Mouse (Mus musculus): ENCODE results near the gene Gtf2h1.
"Not testable (repeated sequence)": the region's sequence is repeated elsewhere in the genome, so short reads cannot be mapped to it uniquely, and the experiment has no call there.

Gtf2h1 gene

DNA sequence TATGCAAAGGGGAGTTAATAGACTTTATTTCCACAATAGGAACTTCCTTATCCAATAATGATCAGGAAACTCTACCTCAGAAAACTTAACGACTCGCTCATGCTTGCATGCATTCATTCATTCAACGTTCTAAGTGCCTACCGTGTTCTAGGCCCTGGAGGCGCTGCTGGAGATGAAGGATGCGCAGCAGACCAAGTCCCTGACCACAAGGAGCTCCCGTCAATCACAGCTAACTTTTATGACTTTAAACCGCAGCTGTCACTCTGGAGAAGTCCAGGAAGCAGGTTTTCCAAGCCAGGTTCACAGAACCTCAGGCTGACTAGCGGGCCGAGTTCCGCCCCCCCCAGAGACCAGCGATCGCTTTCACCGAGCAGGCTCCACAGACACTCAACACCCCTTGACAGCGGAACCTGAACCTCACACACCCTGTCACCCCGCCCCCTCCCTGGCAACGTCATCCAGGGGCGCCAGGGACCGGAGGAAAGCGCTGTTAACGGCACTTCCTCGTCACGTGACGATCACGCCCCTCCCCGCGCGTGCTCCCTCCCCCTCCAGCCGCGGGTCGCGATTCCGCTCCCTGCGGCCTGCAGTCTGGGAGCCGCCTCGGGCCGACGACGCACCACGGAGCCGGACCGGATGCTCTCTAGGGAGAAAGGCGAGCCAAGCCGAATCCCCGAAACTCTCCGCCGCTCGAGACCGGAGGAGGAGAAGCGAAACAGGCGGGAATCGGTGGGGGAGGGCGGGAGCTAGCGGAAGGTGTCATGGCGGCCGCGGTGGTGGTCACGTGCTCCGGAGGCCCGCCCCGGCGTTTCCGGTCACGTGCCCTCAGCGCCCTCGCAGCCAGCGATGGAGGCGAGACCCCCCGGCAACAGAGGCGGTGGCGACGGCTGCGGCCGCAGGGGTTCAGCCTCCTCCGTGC is at the start of gene Gtf2h1, which contains the start of gene Hps5:
Gene Gtf2h1 (plus strand): TSS at position 817 of the 919 bp plus-strand sequence.
Gene Hps5 (minus strand): TSS at position 778 of the 919 bp plus-strand sequence.
- peak; percentile 98 for DNase-seq

DNA sequence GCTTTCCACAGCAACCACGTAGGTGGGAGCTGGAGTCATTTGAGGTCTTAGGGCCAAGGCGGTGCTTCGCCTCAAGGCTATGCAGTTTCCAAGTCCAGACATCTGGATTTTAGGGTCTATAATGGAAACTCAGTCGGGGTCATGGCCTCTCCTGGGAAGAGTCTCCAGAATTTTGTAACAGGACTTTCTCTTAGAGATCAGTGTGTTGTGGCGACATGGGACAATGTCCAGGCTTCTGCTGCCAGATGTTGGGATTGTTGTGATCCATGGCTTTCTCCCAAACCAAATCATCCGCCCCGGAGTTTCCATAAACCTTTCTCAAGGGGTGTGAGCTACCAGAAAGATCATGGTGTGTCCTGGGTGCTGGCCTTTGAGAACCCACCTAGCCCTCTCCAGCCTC is 49.5 kb upstream of the Gtf2h1 start:
- DNase-seq = no peak

DNA sequence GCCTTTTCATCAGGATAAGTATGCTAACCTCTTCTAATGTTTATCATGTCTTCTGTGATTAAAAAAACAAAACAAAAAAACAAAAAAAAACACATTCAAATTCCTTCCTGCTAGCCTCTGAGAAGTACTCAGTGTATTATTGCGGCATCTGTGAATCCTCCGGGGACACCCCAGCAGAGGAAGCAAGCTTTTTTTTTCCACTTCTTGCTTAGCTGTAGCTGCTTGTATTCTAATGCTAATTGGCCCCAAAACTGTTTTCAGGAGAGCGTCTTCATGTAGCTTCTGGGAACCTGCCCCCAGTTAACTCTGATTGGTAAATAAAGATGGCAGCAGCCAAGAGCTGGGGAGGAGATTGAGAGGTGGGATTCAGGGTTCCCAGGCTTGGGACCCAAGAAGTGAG is 47.4 kb upstream of the Gtf2h1 start:
- DNase-seq = no peak

DNA sequence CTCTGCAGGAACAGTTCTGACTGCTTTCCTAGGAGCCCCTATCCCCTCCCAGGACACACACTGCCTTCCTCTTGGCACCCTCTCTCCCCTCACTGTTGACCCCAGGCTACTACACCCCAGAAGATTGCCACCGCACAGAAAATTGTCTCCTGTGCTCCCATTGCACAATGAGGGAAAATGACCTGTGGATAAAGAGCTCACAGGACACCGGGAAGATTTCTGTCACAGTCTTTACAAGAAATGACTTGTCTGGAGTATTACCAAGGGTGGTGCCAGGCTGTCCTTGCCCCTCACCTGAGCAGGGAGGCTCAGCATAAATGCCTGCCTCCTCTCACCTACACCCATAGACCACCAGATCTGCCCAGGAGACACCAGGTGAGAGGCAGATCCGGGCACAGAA is 44.4 kb upstream of the Gtf2h1 start, which contains the start of gene Saa2:
Gene Saa2 (plus strand): TSS at position 301 of the 400 bp plus-strand sequence.
- no peak for DNase-seq

DNA sequence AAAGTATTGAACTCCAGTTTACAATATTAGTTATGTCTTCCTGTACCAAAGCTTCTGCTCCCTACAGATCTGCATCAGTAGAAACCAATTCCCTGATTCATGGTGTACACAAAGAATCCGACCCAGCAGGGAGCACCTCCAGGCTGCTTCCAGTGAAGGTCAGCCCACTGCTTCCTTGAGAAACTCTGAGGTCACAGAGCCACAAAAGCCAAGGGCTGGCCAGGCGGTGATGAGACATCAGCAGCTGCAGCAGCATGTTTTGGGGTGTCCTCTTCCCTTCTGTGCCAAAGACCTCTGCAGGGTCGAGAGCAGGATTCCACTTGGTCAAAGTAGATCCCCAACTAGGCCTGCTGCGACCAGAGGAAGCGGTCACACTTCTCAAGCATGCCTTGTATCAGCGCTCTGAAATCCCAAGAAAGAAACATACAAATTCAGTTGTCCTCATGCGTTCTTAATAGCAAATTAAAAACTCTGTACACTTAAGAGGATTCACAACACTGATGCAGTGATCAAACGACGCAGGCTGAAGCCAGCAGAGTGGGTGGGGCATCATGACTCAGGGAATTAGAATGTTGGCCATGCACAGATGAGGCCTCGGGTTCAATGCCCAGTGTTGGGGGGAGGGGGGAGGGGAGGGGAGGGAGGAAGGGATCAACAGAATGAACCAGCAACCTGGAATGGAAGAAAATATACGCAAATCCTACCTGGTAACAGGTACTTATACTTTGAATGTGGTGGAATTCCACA is 34.7 kb upstream of the Gtf2h1 start:
- DNase-seq = no peak

DNA sequence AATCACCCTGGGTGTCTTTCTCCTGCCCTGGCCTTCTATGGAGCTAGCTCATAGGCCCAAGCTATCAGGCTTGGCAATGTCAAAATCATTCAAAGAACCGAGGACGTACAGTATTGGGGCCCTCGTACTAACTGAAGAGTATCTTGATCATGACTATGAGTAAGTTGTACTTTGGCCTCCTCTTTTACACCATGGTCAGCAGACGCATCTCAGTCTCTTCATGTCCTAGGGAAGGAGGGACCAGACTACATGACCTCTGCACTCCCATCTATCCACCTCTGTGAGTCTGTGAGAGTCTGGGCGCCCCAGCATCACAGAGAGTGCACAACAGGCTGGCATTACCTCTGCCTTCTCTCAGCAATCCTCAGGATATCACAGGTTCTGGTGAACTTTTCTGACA is 33.3 kb upstream of the Gtf2h1 start:
- DNase-seq = no peak

DNA sequence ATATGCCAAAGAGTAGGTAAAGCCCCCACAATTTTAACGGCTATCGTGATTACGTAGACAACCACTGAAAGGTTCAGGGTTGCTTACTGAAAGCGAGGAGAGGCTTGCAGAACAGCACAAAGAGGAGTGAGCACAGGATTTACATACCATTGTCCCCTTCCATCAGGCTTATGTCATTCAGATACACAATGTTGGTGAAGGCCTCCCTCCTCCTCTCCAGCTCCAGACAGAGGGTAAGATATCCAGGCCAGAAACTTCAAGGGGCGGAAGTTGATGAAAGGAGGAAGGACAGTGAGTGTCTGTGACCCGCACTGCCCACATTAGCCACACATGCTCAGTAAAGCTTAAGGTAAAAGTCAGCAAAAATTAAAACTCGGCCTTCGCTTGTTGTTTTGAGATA is 31.2 kb upstream of the Gtf2h1 start:
- no peak for DNase-seq

DNA sequence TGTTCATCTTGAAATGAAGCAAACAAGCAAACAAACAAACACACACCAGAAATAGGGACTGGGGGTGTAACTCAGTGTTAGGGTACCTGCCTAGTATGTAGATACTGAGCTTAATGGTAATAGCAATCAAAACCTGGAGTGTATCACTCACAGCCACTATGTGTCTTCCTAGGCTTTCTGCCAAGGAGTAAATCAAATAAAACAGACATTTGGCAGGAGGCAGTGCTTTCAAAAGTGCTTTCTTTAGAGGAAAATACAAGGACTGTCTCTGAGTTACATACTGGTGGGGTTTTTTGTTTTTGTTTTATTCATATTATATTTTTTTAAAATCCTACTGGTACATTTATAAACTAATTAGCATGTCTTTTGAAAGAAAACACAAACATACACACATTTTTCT is 28.5 kb upstream of the Gtf2h1 start:
- no peak for DNase-seq

DNA sequence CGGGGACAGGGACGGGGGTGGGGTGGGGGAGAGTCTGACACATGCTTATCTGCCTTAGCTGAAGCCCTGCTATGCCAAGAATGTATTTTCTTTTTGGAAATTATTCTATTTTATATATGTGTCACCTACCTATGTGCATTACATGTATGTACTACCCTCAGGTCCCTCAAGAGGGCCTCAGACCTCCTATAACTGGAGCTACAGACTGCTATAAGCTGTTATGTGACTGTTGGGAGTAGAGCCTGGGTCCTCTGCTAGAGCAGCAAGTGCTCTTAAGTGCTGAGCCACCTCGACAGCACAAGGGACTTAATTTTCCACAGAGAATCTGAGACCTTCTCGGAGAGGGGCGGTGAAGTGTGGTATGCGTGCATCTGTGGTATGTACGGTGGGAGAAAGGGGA is 27.5 kb upstream of the Gtf2h1 start:
- no peak for DNase-seq

DNA sequence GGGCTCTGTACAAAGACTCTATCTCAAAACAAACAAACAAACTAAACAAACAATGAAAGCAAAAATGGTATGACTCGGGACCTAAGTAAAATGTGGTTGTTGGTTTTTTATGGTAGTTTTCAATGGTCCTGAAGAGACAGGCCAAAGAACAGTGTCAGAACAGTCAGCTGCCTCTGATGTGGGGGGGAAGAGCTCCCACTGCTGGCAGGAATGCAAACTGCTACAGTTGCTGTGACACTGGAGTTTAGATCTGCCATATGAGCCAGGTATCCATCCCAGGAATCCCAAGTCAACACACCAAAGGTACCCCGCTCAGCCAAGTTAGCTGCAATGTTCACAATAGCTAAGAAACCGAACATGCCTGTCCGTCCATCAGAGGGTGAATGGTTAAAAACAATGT is 25.2 kb upstream of the Gtf2h1 start:
- peak; percentile 55 for DNase-seq

DNA sequence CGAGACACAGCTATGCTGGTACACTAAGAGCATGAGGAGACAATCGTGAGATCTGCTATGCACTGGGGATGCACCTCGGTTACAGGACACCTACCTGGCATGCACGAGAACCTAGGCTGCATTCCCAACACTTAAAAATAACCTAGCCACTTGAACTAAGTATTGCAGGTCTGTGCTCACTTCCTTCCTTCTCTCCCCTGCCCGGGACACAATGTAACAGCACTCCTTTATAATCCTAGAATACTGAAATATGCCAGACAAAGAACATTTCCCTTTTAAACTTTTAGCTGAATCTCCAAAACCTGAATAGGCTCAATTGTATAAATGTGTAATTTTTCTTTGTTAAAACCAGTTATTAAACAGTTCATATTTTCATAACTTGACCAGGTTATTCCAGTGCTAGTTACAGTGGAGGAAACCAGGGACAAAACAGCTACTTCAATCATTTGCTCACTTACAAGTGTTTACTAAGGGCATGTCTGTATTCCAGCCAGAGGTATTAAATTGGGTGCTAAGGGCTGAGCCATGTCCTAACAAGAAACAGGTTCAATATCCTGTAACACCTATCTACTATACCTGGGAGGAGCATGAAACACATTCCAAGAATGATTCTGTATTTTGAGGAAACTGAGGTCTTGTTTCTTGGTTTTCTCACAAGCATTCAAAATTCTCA is 6.6 kb upstream of the Gtf2h1 start:
- no peak for DNase-seq

DNA sequence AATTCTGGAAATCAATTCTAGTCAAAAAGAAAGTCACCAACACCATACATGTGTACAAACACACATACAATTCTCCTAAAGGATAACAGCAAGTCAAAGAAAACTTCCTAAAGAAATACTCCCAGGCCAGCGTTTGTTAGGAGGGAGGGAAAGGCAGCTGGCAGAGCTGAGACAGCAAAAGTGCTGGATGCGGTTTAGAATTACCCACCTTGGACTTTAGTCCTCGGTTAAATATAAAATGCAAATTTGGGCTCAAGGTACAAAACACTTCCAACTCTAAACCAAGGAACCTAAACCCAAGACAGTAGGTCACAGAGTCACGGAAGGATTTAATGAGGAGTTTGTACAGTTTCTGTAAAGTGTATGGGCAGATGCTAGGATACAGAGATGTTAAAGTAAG is 2.0 kb upstream of the Gtf2h1 start:
- no peak for DNase-seq

DNA sequence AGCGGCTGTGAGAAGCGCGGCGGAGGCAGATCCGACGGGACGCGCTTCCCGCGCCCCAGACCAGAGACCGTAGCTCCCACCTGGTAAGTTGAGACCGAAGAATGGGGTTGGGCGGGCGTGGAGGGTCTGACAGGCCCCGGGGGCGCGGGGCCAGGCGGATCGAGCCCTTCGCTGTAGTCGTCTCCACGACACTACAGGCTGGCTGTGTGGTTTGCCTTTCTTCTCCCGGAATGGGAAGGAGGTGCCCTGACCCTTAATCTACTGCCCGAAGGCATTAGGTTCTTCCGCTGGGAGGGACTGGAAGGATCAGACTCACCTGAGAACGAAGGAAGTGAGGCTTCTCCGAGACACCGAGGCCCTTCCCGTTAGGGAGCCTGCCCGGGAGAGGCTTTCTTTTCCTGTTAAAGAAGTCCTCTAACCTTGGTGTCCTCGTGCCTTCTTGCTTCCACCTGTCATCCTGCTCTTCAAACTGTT is 340 bp downstream of the Gtf2h1 start:
- no peak for DNase-seq

DNA sequence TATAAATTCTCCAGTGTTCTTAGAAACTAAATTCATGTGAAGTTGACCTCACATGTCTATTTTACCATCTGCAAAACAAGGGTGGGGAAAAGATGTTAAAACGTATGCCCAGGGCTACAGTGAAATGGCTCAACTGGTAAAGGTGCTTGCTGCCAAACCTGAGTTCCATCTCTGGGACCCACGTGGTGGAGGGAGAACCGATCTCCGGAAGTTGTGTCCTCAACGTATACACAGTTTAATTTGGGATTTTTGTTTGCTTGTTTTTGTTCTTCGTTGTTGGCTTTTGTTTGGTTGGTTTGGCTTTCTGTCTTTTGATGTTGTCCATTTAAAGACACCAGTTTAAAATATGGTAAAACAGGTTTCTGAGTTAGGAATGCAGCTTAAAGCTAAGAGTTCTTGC is 876 bp downstream of the Gtf2h1 start:
- no peak for DNase-seq

DNA sequence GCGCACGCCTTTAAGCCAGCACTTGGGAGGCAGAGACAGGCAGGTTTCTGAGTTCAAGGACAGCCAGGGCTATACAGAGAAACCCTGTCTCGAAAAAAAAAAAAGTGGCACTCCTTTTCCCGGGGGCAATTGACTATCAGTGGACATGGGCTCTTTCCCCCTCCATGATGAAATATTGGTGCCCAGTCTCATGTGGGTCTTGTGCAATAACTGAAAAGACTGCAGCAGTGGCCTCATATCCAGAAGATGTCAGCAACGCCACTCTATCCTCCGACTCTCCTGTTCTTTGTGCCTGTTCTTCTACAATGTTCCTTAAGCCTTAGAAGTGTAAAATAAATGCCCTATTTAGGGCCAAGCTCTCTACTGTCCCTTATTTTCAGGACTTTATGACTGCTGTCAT is 14.4 kb downstream of the Gtf2h1 start:
- DNase-seq = no peak

DNA sequence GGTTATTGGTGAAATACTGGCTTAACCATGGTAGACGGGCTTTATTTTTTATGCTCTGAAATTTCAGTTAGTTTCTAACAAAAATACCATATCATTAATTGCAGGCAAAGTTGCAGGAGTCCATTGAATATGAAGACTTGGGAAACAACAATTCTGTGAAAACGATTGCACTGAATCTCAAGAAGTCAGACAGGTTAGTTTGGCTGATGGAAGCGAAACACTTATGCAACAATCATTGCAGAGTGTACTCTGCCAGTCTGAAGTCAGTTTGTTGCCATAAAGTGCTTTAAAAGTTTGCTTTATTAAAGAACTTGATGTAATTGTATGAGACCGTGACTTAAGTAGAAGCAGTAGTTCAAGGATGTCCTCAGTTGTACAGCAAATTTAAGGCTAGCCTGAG is 18.1 kb downstream of the Gtf2h1 start:
- no peak for DNase-seq

DNA sequence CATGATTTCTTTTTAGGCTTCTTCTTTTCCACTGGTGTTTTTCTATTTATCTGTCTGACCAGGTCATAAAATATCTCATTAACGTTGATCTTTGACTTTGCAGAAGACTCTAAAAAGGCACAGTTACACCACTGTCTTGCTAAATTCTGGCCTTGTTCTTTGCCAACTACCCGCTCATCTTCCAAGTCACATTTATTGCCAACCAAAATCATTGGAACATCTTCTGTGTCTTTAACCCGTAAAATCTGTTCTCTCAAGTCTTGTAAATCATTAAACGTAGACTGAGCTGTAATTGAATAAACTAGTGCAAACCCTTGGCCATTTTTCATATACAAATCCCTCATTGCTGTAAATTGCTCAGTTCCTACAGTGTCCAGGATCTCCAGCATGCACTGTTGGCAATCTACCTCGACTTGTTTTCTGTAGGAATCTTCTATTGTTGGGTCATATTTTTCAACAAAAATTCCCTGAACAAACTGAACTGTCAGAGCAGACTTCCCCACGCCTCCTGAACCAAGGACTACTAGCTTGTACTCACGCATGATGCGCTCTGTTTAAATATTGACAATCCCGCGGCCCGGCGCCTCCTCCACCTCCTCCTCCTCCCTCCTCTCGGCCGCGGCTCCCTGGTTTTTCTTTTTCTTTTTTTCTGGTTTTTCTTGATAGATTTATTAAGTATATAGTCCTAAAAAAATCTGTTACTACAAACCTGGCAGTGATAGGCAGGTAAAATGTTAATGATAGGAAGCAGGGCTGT is 25.2 kb downstream of the Gtf2h1 start:
- DNase-seq = not testable (repeated sequence)

DNA sequence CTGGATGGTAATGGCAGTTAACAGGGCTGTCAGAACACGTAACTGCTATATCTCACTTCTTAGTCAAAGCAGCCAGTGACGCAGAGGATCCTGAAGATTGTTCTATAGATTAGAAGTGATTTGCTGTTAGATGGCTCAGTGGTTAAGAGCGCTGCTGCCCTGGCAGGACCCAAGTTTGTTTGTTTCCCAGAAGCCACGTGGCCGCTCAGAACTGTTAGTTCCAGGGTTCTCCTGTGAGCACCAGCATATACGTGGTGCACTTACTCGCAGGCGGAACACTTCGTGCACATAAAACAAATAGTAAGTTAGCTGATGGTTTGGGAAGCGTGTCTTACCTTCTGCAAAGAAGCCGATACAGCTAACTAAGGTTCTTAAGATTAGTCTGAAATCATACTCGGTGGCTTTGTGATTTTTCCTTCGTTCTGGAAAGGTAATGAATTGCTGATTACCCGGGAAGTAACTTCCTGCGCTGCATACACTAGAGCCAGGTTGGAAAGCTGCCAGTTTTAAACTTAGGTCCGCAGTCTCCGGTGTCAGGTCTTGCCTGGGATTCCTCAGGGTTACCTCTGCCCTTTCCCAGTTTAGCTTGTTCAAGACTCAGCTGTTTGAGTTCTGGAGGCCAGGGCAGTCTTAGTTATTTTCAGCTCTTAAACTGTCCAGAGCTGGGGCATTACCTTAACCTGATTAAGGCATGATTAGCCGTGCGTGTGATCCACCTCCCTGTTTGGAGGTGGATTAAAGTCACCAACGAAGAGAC is 31.3 kb downstream of the Gtf2h1 start:
- DNase-seq = no peak

DNA sequence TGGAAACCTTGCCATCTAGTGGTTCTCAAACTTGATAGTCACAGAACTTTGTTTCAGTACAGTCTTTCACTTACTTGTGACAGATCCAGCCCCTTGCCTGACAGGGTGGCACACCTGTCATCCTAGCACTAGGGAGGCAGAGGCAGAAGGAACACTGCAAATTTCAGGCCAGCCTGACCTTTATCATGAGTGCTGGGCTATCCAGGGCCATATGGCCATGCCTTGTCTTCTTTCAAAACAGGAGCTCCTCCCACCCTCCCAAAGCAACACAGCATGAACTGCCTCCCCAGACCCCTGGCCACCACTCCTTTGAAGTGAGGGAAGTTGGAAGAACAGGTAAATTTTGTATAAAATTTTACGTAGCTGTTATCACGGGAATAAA is 31.9 kb downstream of the Gtf2h1 start:
- no peak for DNase-seq

DNA sequence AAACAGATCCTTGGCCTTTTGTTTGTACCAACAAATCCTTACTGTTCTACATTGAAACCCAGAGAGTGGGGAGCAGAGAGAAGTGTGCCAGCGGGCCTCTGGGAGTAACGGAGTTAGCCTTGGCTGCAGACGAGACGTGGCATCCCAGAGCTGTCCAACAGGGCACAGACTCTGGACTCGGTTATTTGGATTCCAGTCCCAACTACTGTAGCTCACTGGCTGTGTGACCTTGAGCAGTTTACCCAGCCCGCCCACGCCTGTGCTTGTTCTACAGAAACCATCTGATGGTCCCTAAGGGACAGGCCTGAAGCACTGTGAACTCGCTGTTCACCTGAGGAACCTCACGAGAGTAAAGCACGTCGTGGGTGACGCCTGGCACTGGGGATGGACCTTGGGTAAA is 34.0 kb downstream of the Gtf2h1 start:
- DNase-seq = no peak

DNA sequence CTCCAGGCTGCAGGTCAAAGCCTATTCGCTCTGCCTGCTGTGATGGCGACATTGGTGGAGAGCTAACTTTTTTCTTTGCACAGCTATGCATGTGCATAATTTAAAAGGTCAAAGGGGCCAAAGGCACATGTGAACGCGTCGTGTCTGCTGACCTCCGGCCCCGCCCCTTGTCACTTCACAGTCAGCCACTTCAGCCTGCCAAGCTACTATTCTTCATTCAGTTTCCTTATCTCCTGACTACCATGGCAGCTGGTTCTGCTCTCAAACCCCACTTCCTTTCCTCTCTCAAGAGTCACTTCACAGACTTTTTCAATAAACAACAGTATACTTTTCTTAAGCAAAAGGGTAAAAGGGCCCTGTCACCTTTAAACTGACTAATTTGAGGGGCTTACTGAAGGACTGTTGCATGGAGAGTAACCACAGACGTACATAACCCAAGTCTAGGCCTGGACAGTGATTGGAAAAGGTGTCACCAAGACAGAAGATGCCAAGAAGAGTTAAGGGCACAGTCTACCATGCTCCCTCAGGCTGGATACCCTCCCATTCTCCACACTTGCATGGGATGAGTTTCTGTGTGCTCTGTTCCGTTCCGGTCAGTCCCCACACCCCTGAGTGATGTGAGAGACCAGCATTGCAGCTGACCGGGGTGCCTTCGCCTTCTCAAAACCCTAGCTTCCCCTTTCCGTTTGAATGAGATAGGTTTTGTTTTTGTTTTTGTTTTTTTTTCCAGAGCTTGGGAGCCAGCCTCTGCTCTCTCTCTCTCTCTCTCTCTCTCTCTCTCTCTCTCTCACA is 35.1 kb downstream of the Gtf2h1 start:
- DNase-seq = no peak

Data from right cerebral cortex, postnatal 4 days (tissue).